Mouse (Mus musculus) liver, embryonic 14.5 days (tissue): ENCODE results near the gene Hoxd3.

Source experiments
- CTCF ChIP-seq: IDR thresholded peaks from 2 replicates; pipeline ENCODE4 v1.5.1; 2016; ENCODE audit warnings: antibody characterized with exemption, low read depth, control low read depth
- EP300 ChIP-seq: IDR thresholded peaks from 2 replicates; pipeline ENCODE4 v1.6.1; 2016; ENCODE audit warnings: antibody characterized with exemption, low read depth

DNA sequence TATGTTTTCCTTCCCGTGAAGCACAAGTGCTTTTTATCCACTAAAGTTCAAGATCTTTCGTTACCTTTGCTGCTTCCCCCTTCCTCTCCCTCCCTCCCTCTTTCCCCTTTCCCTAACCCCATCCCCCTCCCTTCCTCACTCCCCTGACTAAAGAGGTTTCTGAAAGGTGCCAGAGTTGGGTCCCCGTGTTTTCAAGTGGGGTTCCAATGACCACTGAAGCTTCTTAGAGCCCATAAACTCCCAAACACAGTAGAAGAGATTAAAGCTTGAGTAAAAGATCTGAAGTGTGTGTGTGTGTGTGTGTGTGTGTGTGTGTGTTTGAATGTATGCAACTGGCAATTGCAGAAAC is 42.5 kb upstream of the Hoxd3 start:
- TF ChIP-seq CTCF (no peak), EP300 (no peak)
